Mouse (Mus musculus) left cerebral cortex, postnatal 4 days (tissue): ENCODE data around the gene Tnfrsf18. TPM values are rescaled to one million over a fixed set of nuclear protein-coding genes. Genes with fewer than 3 reads are reported as not detected.
A peak's percentile ranks its signal among the peaks of the same experiment; 100 is the strongest.

ENCODE experiments used
- DNase-seq: peaks from one replicate; pipeline ENCODE4 v3.0.0-alpha.2; 2022
- intact Hi-C: fragments of 180-260 bp; cut with DNase I; formaldehyde crosslinking; loops from one replicate; pipeline ENCODE4 v1.15.1; 2025
- microRNA-seq: library from miRNA; unstranded; fragments of <30 nt; microRNA quantifications from one replicate; pipeline ENCODE4 v1.2.0, GENCODE M21; 2022
- total RNA-seq, 2 experiments: library from RNA; stranded (reverse); gene quantifications; 2 replicates each; pipeline ENCODE4 v1.2.3; 2021

The Tnfrsf18 gene
- total RNA-seq, 2 experiments from 2014 or later = not detected

DNA sequence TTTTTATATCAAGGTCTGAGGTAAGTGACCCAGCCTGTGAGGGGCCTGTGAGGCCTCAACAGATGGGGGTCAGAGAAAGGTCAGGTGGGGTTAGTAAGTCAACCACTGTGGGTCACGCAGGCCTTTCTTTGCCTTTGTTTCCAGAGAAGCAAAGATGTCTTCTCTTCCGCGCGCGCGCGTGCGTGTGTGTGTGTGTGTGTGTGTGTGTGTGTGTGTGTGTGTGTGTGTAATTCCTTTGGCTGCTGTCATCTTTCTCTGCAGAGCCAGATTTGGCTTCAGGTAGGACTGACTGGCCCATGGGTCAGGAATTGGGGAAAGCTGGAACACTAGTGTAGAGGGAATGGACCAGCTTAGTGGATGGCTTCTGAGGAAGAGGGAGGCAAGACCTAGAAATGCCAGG, 43.7 kb downstream of the Tnfrsf18 start:
- no peak for DNase-seq
- intact Hi-C loops = no loop called here

DNA sequence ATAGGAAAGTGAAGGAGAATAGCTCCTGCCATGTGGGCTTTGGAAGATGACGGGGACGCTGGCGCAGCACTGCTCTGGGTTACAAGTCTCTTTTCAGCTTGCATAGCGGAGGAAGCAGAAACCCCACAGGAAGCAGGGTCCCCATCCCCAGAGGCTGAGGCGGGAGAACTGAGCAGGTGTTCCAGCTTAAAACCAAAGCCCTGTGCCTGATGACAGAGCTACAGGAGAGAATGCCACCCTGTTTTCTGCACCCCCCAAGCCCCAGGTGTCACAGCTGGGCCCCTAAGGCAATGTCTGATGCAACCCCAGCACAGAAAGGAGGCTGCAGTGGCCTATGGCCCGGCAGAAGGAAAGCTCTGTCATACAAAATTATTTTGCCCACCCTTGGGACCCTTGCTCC, 44.3 kb downstream of the Tnfrsf18 start:
- DNase-seq = no peak
- intact Hi-C loops = no loop called here

DNA sequence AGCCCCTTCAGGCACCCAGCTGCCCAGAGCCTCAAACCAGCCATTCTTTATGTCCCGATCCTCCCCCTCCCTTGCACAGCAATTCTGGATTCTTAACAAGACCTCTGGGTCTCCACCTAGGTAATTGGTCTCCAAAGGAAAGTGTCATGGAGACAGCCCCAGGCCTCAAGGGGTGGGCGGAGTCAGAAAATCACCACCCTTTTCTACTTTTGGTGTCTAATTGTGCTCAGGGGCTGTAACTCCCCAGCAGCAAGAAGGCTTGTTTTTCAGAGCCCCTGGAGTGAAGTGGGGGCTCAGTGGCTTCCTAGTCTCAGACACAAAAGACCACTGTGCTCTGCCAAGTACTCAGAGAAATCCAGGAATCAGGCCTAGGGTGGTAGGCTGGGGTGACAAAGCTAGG, 44.8 kb downstream of the Tnfrsf18 start:
- DNase-seq = no peak
- intact Hi-C loops = no loop called here

DNA sequence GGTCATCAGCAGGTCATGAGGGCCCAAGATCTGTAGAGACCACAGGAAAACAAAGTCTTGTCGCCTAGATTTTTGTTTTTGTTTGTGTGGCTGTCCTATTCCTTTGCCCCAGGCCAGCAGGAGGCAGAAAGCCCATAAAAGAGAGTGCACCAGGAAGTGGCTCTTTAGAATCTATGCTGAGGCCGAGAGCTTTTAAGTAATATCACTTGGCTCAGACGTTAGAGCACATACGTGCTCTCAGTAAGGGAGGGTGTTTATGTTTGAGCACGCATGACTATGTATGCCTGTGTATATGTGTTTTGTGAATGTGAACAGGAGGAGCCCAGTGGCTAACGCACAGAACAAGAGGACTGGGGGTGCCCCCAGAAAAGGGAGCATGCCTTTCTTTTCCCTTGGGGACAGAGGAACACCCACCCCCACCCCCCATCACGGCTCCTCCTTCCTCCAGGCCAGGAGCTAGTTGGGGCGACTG, 51.0 kb downstream of the Tnfrsf18 start:
- intact Hi-C loops = no loop called here
- DNase-seq = no peak

DNA sequence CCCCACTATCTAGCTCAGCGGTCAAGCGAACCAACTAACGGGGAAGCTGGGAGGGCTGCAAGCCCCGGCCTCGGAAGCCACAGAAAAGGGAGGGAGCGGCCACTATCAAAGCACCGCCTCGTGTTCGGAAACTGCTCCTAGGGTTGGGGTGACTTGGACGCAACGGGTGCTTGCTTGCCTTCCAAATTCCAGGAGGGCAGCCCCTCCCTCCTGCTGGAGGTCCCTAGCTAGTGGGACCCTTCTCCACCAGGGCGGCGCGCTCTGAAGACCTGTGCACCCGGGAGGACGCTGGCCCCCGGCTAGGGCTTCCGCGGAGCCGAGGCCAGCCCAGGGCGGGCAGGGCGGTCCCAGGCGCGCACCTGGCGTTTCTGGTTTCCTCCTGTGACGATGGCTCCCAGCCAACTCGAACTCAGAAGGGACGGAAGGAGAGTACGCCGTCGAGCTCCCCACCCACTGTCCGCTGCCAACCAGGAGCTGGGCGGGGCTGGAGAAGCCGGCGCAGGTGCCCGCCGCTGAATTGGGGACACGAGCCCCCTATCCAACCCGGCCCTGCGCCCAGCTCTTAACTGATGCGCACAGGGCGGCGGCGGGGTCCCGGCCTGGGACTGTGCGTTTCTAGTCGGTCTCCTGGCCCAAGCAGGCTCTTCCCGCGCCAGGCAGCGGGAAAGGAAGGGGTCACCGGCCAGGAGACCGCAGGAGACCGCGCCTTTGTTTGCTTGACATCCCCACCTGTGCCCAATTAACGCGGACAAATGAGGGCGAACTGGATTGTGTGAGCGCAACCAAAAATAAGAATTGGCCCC, 51.7 kb downstream of the Tnfrsf18 start:
- DNase-seq = peak; percentile 13

More for the DNA sequence above, 51.7 kb downstream of the Tnfrsf18 start:
- intact Hi-C loops = no loop called here

Small RNAs within 50 kb of the gene (microRNA-seq; reads per million reads assigned to microRNA genes)
- gene Mir200a = 64.4 reads per million, percentile 46 among the genes with 10 or more reads in this experiment
- 761 reads per million, percentile 73 among the genes with 10 or more reads in this experiment for gene Mir200b
- gene Mir429 = 616 reads per million, percentile 71 among the genes with 10 or more reads in this experiment

Other genes with a start within 250 kb of the Tnfrsf18 start
- gene Tmem88b, start 240.3 kb upstream of the Tnfrsf18 start, total RNA-seq = 1 to 10 TPM; 1.3 TPM
- not detected for gene Ankrd65, start 235.7 kb upstream of the Tnfrsf18 start, total RNA-seq
- gene Mrpl20, start 223.3 kb upstream of the Tnfrsf18 start, total RNA-seq = 100 to 1,000 TPM; 102 to 104 TPM
- gene Ccnl2, start 213.7 kb upstream of the Tnfrsf18 start, total RNA-seq = 10 to 100 TPM; 84.1 to 85.0 TPM
- gene Aurkaip1, start 194.9 kb upstream of the Tnfrsf18 start, total RNA-seq = 10 to 100 TPM; 59.7 to 62.7 TPM
- gene Mxra8, start 186.5 kb upstream of the Tnfrsf18 start, total RNA-seq = 10 to 100 TPM; 15.0 to 15.1 TPM
- gene Dvl1, start 178.8 kb upstream of the Tnfrsf18 start, total RNA-seq = 10 to 100 TPM; 82.5 to 88.2 TPM
- under 1 TPM; 0.28 to 0.32 TPM for gene Tas1r3, start 162.8 kb upstream of the Tnfrsf18 start, total RNA-seq
- gene Cptp, start 156.7 kb upstream of the Tnfrsf18 start, total RNA-seq = 10 to 100 TPM; 26.6 to 27.5 TPM
- 10 to 100 TPM; 44.1 to 54.7 TPM for gene Ints11, start 156.6 kb upstream of the Tnfrsf18 start, total RNA-seq
- gene Pusl1, start 134.4 kb upstream of the Tnfrsf18 start, total RNA-seq = 10 to 100 TPM; 62.3 to 68.1 TPM
- gene Acap3, start 134.3 kb upstream of the Tnfrsf18 start, total RNA-seq = 100 to 1,000 TPM; 164 to 168 TPM
- gene Ube2j2, start 82.3 kb upstream of the Tnfrsf18 start, total RNA-seq = 100 to 1,000 TPM in 1 of 2 experiments, 10 to 100 TPM in 1; 96.0 to 101 TPM
- 10 to 100 TPM; 12.0 to 14.8 TPM for gene C1qtnf12, start 63.8 kb upstream of the Tnfrsf18 start, total RNA-seq
- 10 to 100 TPM; 12.9 to 13.7 TPM for gene B3galt6, start 33.5 kb upstream of the Tnfrsf18 start, total RNA-seq
- 100 to 1,000 TPM; 111 to 112 TPM for gene Sdf4, start 33.3 kb upstream of the Tnfrsf18 start, total RNA-seq
- gene Tnfrsf4, start 12.3 kb upstream of the Tnfrsf18 start, total RNA-seq = 1 to 10 TPM; 1.3 to 1.5 TPM
- gene Ttll10, start 33.2 kb downstream of the Tnfrsf18 start, total RNA-seq = not detected
- 10 to 100 TPM; 34.6 to 37.5 TPM for gene 9430015G10Rik, start 83.8 kb downstream of the Tnfrsf18 start, total RNA-seq
- under 1 TPM; 0.42 to 0.72 TPM for gene Rnf223, start 104.3 kb downstream of the Tnfrsf18 start, total RNA-seq
- 100 to 1,000 TPM; 330 to 331 TPM for gene Agrn, start 171.3 kb downstream of the Tnfrsf18 start, total RNA-seq
- gene Isg15, start 174.7 kb downstream of the Tnfrsf18 start, total RNA-seq = not detected
- 1 to 10 TPM; 5.2 to 6.4 TPM for gene AW011738, start 177.1 kb downstream of the Tnfrsf18 start, total RNA-seq
- gene Perm1, start 189.7 kb downstream of the Tnfrsf18 start, total RNA-seq = under 1 TPM; 0.36 to 0.46 TPM
- gene Plekhn1, start 208.7 kb downstream of the Tnfrsf18 start, total RNA-seq = 10 to 100 TPM; 46.0 to 46.9 TPM
- 10 to 100 TPM; 77.3 to 78.3 TPM for gene Noc2l, start 209.8 kb downstream of the Tnfrsf18 start, total RNA-seq
- 1 to 10 TPM; 4.7 to 5.3 TPM for gene Samd11, start 229.5 kb downstream of the Tnfrsf18 start, total RNA-seq